Mouse (Mus musculus): Measurements from ENCODE around the gene Gm21887.
"Not testable (repeated sequence)": the region's sequence is repeated elsewhere in the genome, so short reads cannot be mapped to it uniquely, and the experiment has no call there.

Gm21887 gene

GRCm38 (mm10) chrX:169997854-169998456, 11.5 kb upstream of the Gm21887 start:
- peak; percentile 100 for DNase-seq (ENCODE audit: low read depth)

GRCm38 (mm10) chrX:169998559-169999219, 10.8 kb upstream of the Gm21887 start:
- peak; percentile 70 for DNase-seq (ENCODE audit: low read depth)

GRCm38 (mm10) chrX:169999226-169999883, 10.1 kb upstream of the Gm21887 start:
- peak; percentile 94 for DNase-seq (ENCODE audit: low read depth)

DNA sequence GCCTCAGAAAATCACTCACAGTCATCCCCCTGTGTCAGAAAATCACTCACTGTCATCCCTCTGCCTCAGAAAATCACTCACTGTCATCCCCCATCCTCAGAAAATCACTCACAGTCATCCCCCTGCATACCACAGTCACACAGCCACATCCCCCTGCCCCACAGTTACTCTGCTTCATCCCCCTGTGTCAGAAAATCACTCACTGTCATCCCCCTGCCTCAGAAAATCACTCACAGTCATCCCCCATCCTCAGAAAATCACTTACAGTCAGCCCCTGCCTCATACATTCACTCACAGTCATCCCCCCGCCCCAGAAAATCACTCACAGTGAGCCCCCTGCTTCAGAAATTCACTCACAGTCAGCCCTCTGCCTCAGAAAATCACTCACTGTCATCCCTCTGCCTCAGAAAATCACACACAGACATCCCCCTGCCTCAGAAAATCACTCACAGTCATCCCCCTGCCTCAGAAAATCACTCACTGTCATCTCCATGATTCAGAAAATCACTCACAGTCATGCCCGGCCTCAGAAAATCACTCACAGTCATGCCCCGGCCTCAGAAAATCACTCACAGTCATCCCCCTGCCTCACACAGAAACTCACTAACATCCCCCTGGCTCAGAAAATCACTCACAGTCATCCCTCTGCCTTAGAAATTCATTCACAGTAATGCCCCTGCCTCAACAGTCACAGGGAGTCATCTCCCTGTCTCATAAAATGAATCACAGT, 9.4 kb upstream of the Gm21887 start:
- DNase-seq (ENCODE audit: low read depth) = not testable (repeated sequence)

- not testable (repeated sequence) for DNase-seq (ENCODE audit: low read depth)
Observed at GRCm38 (mm10) chrX:170000642-170001387, 8.6 kb upstream of the Gm21887 start.

DNA sequence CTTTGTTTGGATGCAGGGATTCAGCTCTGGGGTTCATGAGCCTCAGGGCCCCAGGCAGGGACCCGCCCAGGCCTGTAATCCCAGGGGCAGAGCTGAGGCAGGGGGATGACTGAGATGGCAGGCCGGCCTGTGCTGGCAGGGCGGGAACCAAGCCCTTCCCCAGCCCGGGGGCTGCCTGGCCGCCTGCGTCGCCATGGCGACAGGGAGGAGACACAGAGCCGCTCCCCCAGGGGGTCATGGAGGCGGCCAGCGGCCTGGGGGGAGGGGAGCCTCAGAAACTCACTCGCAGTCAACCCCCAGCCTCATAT, 8.1 kb upstream of the Gm21887 start:
- DNase-seq (ENCODE audit: low read depth) = not testable (repeated sequence)

GRCm38 (mm10) chrX:170002510-170003197, 6.8 kb upstream of the Gm21887 start:
- not testable (repeated sequence) for DNase-seq (ENCODE audit: low read depth)

- DNase-seq (ENCODE audit: low read depth) = not testable (repeated sequence)
Observed at GRCm38 (mm10) chrX:170003536-170003935, 5.9 kb upstream of the Gm21887 start.

DNA sequence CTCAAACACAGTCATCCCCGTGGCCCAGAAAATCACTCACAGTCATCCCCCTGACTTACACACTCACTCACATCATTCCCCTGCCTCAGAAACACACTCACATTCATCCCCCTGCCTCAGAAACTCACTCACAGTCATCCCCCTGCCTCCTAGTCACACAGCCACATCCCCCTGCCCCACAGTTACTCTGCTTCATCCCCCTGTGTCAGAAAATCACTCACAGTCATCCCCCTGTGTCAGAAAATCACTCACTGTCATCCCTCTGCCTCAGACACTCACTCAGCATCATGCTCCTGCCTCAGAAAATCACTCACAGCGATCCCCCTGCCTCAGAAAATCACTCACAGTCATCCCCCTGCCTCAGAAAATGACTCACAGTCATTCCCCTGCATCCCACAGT, 5.2 kb upstream of the Gm21887 start:
- not testable (repeated sequence) for DNase-seq (ENCODE audit: low read depth)

DNA sequence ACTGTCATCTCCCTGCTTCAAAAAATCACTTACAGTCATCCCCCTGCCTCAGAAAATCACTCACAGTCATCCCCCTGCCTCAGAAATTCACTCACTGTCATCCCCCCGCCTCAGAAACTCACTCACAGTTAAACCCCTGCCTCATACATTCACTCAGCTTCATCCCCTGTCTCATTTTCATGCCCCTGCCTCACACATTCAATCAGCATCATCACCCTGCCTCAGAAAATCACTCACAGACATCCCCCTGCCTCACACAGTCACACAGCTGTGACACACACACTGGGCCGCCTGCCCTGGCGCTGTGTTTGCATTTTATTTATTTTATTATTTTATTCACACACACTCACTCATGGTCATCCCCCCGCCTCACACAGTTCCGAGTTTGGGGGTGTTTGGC, 4.7 kb upstream of the Gm21887 start:
- not testable (repeated sequence) for DNase-seq (ENCODE audit: low read depth)

DNA sequence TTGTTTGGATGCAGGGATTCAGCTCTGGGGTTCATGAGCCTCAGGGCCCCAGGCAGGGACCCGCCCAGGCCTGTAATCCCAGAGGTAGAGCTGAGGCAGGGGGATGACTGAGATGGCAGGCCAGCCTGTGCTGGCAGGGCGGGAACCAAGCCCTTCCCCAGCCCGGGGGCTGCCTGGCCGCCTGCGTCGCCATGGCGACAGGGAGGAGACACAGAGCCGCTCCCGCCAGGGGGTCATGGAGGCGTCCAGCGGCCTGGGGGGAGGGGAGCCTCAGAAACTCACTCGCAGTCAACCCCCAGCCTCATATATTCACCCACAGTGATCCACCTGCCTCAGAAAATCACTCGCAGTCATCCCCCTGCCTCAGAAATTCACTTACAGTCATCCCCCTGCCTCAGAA, 4.3 kb upstream of the Gm21887 start:
- not testable (repeated sequence) for DNase-seq (ENCODE audit: low read depth)

DNA sequence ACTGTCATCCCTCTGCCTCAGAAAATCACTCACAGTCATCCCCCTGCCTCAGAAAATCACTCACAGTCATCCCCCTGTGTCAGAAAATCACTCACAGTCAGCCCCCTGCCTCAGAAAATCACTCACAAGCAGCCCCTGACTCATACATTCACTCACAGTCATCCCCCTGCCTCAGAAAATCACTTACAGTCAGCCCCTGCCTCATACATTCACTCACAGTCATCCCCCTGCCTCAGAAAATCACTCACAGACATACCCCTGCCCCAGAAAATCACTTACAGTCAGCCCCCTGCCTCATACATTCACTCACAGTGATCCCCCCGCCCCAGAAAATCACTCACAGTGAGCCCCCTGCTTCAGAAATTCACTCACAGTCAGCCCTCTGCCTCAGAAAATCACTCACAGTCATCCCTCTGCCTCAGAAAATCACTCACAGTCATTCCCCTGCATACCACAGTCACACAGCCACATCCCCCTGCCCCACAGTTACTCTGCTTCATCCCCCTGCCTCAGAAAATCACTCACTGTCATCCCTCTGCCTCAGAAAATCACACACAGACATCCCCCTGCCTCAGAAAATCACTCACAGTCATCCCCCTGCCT, 3.7 kb upstream of the Gm21887 start:
- DNase-seq (ENCODE audit: low read depth) = not testable (repeated sequence)

DNA sequence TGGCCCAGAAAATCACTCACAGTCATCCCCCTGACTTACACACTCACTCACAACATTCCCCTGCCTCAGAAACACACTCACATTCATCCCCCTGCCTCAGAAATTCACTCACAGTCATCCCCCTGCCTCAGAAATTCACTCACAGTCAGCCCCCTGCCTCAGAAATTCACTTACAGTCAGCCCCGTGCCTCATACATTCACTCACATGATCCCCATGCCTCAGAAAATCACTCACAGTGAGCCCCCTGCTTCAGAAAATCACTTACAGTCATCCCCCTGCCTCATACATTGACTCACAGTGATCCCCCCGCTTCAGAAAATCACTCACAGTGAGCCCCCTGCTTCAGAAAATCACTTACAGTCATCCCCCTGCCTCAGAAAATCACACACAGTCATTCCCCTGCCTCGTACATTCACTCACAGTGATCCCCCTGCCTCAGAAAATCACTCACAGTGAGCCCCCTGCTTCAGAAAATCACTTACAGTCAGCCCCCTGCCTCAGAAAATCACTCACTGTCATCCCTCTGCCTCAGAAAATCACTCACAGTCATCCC, 2.7 kb upstream of the Gm21887 start:
- DNase-seq (ENCODE audit: low read depth) = not testable (repeated sequence)

- DNase-seq (ENCODE audit: low read depth) = not testable (repeated sequence)
Observed at GRCm38 (mm10) chrX:170007375-170008178, 1.9 kb upstream of the Gm21887 start.

- DNase-seq (ENCODE audit: low read depth) = peak; percentile 65
Observed at GRCm38 (mm10) chrX:170008179-170008467, 1.3 kb upstream of the Gm21887 start.

DNA sequence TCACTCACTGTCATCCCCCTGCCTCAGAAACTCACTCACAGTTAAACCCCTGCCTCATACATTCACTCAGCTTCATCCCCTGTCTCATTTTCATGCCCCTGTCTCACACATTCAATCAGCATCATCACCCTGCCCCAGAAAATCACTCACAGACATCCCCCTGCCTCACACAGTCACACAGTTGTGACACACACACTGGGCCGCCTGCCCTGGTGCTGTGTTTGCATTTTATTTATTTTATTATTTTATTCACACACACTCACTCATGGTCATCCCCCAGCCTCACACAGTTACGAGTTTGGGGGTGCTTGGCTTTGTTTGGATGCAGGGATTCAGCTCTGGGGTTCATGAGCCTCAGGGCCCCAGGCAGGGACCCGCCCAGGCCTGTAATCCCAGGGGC, 875 bp upstream of the Gm21887 start:
- peak; percentile 76 for DNase-seq (ENCODE audit: low read depth)

DNA sequence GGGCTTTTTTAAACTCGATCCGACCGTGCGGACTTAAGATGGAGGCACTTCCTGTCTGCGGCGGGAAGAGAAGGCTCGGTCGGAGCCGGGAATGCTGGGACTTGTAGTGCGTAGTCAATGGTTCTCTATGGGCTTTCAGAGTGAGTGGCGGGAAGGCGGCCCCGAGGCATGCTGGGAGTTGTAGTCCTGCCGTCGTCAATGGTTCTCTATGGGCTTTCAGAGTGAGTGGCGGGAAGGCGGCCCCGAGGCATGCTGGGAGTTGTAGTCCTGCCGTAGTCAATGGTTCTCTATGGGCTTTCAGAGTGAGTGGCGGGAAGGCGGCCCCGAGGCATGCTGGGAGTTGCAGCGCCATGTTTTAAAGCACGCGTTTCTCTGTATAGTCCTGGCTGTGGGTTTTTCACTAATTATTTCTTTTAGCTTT, 352 bp downstream of the Gm21887 start:
- DNase-seq (ENCODE audit: low read depth) = peak; percentile 98

DNA sequence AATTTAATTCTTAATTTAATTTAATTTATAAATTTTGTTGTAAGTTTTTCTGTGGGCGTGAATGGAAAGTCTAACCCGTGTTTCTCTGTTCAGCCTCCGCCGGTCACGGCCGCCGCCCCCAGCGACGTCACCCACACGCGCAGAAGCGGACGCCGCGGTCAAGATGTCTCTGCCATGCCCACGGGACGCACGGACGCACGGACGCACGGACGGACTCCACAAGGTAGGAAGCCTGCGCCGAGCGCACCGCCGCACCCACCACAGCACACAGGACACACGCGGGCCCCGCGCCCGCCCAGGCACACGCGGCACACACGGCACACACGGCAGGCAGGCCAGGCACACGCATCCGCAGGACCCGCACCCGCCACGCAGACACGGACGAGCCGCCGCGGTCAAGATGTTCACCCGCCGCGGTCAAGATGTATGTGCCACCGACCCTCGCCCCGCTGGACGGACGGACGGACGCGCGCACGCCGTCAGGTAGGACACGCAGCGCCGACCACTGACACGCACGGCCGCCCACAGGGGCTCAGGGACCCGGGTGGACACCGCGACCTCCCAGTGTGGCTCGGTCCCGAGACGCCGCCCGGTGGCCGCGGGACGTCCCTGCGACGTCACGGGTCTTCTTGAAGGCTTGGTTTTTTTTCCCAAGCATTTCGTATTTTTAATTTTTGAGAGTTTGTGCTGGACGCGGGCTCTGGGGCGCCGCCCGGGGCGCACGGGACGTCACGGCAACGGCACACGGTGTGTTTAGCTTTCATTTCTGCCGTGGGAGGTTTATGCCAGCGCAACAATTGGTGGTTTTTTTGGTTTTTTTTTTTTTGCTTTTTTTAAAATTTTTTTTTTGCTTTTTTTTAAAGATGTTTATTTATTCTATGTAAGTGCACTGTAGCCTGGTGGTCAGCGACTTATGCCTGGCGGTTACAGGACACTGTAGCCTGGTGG, 1.4 kb downstream of the Gm21887 start:
- peak; percentile 94 for DNase-seq (ENCODE audit: low read depth)

- DNase-seq (ENCODE audit: low read depth) = not testable (repeated sequence)
Observed at GRCm38 (mm10) chrX:170011529-170011879, 2.0 kb downstream of the Gm21887 start.

All from induced T-regulatory cell, adult 2 months (primary cell).